Mouse (Mus musculus) lung, postnatal 0 days (tissue): Measurements from ENCODE around the gene Frg2f1. TPM values are rescaled to one million over a fixed set of nuclear protein-coding genes. Genes with fewer than 3 reads are reported as not detected.

ENCODE experiments used
- ATAC-seq: fragments of 200-750 bp; cut with Nextera tagmentation; 2 replicates; pipeline ENCODE4 v1.8.0; 2017; ENCODE audit warnings: moderate library complexity
- DNase-seq: peaks from one replicate; pipeline ENCODE4 v3.0.0-alpha.2; 2016; ENCODE audit warnings: low spot score
- H3K27ac ChIP-seq: fragments of 300-500 bp; sonication (generic); 2 replicates; pipeline ENCODE4 v1.5.1; 2014; ENCODE audit warnings: antibody characterized with exemption, mild to moderate bottlenecking, low read length, mixed read lengths
- H3K27me3 ChIP-seq: fragments of 300-500 bp; sonication (generic); replicated peaks from 2 replicates; pipeline ENCODE4 v1.6.1; 2014; ENCODE audit warnings: low read length, mixed read lengths; ENCODE audit not compliant: insufficient read depth
- H3K36me3 ChIP-seq: fragments of 300-500 bp; sonication (generic); 2 replicates; pipeline ENCODE4 v1.6.1; 2014; ENCODE audit warnings: low read length, mixed read lengths; ENCODE audit not compliant: insufficient read depth
- H3K4me1 ChIP-seq: fragments of 300-500 bp; sonication (generic); 2 replicates; pipeline ENCODE4 v1.6.1; 2014; ENCODE audit warnings: antibody characterized with exemption, low read depth, low read length, mixed read lengths; ENCODE audit not compliant: insufficient read depth
- H3K4me2 ChIP-seq: fragments of 300-500 bp; sonication (generic); replicated peaks from 2 replicates; pipeline ENCODE4 v1.6.1; 2014; ENCODE audit warnings: low read depth, mild to moderate bottlenecking, low read length, moderate library complexity, mixed read lengths
- H3K4me3 ChIP-seq: fragments of 300-500 bp; sonication (generic); 2 replicates; pipeline ENCODE4 v1.5.1; 2014; ENCODE audit warnings: low read depth, low read length
- H3K9ac ChIP-seq: fragments of 300-500 bp; sonication (generic); replicated peaks from 2 replicates; pipeline ENCODE4 v1.6.1; 2014; ENCODE audit warnings: low read depth, mild to moderate bottlenecking
- H3K9me3 ChIP-seq: fragments of 300-500 bp; sonication (generic); 2 replicates; pipeline ENCODE4 v1.6.1; 2016; ENCODE audit warnings: low read length, mixed read lengths
- CTCF ChIP-seq: IDR thresholded peaks from 2 replicates; pipeline ENCODE4 v1.5.1; 2016; ENCODE audit warnings: antibody characterized with exemption, mild to moderate bottlenecking
- EP300 ChIP-seq: IDR thresholded peaks from 2 replicates; pipeline ENCODE4 v1.6.1; 2016; ENCODE audit warnings: antibody characterized with exemption, mild to moderate bottlenecking, control low read depth
- WGBS: fragments of 180-500 bp; shearing (Covaris S2); extraction: QIAGEN DNeasy Blood & Tissue Kit; methylation state at CpG from one replicate; pipeline ENCODE4 v1.1.7; 2014; 5-methylcytosine and 5-hydroxymethylcytosine counted together
- polyA plus RNA-seq: library from polyadenylated mRNA; unstranded; fragments of >200 nt; fragmentation: Nextera tagmentation; extraction: Ambion mirVana; gene quantifications from 2 replicates; pipeline ENCODE4 v1.2.1, GENCODE M21; 2015

The Frg2f1 gene
- polyA plus RNA-seq, 1 experiment from 2014 or later, result 5.9 TPM

GRCm38 (mm10) chr4:119484882-119485281 lies 54.4 kb downstream of the Frg2f1 start:
- Histone ChIP-seq H3K9me3 (no peaks in the 10 kb centered on the region), H3K27me3 (no peaks in the 10 kb centered on the region), H3K4me2 (no peak overlapping the region), H3K4me3 (no peak overlapping the region), H3K4me1 (no peaks in the 10 kb centered on the region), H3K36me3 (no peaks in the 10 kb centered on the region), H3K9ac (no peak overlapping the region), H3K27ac (no peak overlapping the region)
- TF ChIP-seq EP300 (no peak), CTCF (no peak)
- ATAC-seq (no peak), DNase-seq (no peak)
- WGBS, result 65% methylated on average over 7 of the region's 7 CpGs

DNA sequence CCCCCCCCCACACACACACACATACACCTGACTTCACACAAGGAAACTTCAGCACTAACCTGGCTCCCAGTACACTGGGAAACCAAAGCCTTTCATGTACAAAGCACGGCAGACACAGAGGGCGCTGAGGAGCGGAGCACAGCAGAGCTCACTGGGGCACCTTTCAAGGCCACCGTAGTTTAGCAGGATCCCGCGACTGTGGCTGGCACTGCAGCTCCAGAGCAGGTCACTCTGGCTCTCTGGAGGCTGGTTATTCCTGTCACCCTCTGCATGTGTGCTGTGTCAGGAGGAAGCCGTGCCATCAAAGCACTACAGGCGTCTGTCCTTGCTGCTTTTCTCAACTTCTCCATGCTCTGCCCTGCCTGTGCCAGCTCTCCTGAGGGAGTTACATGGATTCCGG lies 56.3 kb downstream of the Frg2f1 start:
- Histone ChIP-seq H3K27me3 (no peaks in the 10 kb centered on the region), H3K4me1 (no peaks in the 10 kb centered on the region), H3K36me3 (no peaks in the 10 kb centered on the region), H3K27ac (no peak overlapping the region), H3K4me3 (no peak overlapping the region), H3K9ac (no peak overlapping the region), H3K9me3 (no peaks in the 10 kb centered on the region), H3K4me2 (no peak overlapping the region)
- 53% methylated on average over 9 of the region's 9 CpGs for WGBS
- DNase-seq, result no peak
- TF ChIP-seq EP300, result no peak
- TF ChIP-seq CTCF, result peak; percentile 16; the same call in 1 of the 2 replicates
- no peak for ATAC-seq

Other genes with a start within 250 kb of the Frg2f1 start
- gene Ybx1, start 244.9 kb downstream of the Frg2f1 start, polyA plus RNA-seq, result 391 and 412 TPM in 2 replicates
- 25.7 and 25.8 TPM in 2 replicates for gene Ppih, start 219.0 kb downstream of the Frg2f1 start, polyA plus RNA-seq
- gene Ccdc30, start 124.0 kb downstream of the Frg2f1 start, polyA plus RNA-seq, result 7.3 and 7.8 TPM in 2 replicates
- 28.4 and 30.5 TPM in 2 replicates for gene Ppcs, start 117.1 kb downstream of the Frg2f1 start, polyA plus RNA-seq
- 2.9 and 3.3 TPM in 2 replicates for gene Zmynd12, start 116.7 kb downstream of the Frg2f1 start, polyA plus RNA-seq
- gene Rimkla, start 46.9 kb downstream of the Frg2f1 start, polyA plus RNA-seq, result 0.30 and 0.31 TPM in 2 replicates
- gene Foxj3, start 2.5 kb downstream of the Frg2f1 start, polyA plus RNA-seq, result 10.1 and 11.6 TPM in 2 replicates
- 1.00 and 2.2 TPM in 2 replicates for gene Guca2a, start 98.2 kb upstream of the Frg2f1 start, polyA plus RNA-seq
- gene Guca2b, start 119.4 kb upstream of the Frg2f1 start, polyA plus RNA-seq, result not detected in 2 replicates
- 30.7 and 37.6 TPM in 2 replicates for gene Hivep3, start 194.3 kb upstream of the Frg2f1 start, polyA plus RNA-seq